Mouse (Mus musculus) granulocyte monocyte progenitor cell, adult 5-6 weeks (primary cell): Measurements from ENCODE around the gene Fxn. TPM values are rescaled to one million over a fixed set of nuclear protein-coding genes. Genes with fewer than 3 reads are reported as not detected.

Experiments
- ATAC-seq: replicated peaks from 2 replicates; pipeline ENCODE4 v1.8.0; 2016; ENCODE audit warnings: mild to moderate bottlenecking, moderate TSS enrichment, inconsistent platforms; ENCODE audit not compliant: poor library complexity, severe bottlenecking
- total RNA-seq, 2 experiments: library from RNA; stranded (forward) in 1 of 2; stranded (reverse) in 1 of 2; fragments of 200-712, 200-1000 nt in 1 of 2; fragments of >200 nt in 1 of 2; fragmentation: Nextera tagmentation in 1 of 2; gene quantifications; 2 replicates each; pipeline ENCODE4 v1.2.3; 2014 to 2017

Gene Fxn
- total RNA-seq (2014; fragmentation: Nextera tagmentation) = 44.6 and 48.1 TPM in 2 replicates
- 11.1 and 14.0 TPM in 2 replicates for total RNA-seq (2017)

DNA sequence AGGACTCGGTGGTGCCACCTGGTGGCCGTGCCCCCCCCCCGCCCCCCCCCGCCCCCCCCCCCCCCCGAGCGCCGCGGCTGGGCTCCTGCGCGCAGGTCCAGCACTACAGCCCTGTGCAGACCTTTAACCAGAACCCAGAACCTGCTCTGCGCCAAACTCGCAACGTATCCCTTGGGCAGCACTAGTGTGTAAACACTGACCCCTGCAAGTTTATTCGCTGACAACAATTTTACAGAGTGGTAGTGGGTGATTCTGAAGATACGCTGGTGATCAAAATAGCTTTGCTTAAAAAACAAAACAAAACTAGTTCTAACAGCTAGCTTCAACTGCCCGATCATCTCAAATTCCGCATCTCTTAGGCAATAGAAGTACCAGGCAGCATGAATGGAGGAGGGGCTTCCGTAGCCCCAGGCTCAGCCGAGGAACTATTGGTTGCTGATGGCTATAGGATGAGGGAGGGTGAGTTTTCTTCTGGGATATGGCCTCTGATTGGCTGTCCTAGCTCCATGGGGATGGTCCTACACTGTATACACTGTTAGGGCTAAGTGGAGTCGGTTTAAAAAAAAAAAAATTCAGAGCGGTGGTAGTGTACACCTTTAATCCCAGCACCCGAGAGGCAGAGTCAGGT is at the start of gene Fxn:
TSS of gene Fxn (minus strand) at position 5 of the 628 bp plus-strand sequence.
- peak; percentile 74 for ATAC-seq

DNA sequence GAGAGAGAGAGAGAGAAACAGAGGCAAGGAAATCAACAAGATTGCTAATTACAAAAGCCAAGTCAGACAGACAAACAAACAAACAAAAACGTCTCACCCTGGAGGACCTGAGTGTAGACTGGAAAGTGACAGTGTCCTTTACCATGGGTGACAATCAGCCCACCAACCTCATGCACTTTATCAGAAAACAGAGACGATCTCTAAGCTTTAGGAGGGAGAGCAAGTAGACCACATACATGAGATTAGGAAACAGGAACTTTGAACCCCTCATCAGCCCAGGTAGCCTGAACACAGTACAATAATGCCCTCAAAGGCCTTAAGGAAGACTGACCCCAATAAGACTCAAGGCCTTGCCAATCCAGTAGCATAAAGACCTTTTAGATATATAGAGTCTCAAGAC is 47.5 kb upstream of the Fxn start:
- no peak for ATAC-seq

DNA sequence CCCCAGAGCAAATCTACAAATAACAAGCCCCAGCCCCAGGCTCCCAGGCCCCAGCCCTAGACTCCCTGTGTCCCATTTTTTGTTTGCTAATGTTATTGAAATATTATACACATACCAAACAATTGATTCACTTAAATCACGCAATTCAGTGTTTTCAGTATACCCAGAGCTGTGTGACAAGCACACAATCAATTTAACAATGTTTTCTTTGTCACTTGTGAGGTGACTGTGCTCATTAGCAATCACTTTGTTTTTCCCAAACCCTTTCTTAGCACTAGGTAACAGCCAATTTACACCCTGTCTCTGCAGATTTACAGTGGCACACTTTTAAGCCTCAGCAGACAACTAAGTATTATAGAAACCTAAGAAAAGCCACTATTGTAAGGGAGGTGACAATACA is 46.6 kb upstream of the Fxn start:
- ATAC-seq = no peak

DNA sequence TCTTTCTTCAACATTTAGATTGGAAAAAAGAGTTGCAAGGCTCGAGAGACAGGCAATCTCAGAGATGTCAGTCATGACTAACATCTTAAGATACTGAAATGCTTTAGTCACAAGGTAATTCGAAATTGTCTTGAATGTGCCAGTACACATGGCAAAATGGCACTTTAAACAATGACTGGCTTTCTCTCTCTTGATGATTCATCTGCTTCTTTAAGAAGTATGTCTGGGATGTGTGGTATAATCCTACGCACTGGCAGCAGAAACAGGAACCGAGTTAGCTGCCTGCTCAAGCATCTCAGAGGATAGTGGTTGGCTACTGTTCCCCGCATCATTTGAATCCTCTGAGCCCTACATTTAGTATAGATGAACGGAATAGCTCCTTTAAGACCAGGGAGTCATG is 45.3 kb upstream of the Fxn start:
- no peak for ATAC-seq

DNA sequence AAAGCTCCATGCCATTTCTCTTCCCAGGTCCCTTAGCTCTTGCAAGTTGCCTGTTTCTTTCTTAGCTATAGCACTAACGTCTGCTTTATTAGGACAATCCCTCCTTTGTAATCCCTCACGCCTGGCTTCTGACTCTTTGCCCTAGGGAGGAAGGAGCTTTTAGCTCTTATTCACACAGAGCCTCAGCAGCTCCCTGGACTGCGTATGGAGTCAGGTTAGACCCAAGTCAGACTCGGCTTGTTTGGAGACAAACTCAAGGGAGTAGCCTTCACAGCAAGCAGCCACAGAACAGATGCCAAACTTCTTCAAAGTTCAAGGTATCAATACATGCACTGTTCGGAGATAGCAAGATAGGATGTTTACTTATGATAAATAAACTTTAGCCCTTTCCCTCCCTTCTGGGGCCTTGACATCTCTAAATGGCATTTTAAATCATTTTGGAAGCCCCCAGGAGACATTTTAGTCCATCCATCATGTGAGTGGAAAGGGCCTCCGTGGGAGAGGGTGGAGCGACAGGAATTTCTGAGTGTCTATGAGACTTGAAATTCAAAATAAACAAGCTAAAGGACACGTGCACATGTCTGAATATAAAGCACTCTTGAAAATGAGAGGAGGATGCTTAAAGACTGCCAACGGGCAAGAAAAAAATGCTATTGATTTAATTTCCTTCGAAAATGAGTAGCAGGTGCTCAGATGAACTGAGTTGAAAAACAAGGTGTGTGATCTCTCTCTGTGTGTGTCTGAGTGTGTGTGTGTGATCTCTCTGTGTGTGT is 43.6 kb upstream of the Fxn start:
- no peak for ATAC-seq

DNA sequence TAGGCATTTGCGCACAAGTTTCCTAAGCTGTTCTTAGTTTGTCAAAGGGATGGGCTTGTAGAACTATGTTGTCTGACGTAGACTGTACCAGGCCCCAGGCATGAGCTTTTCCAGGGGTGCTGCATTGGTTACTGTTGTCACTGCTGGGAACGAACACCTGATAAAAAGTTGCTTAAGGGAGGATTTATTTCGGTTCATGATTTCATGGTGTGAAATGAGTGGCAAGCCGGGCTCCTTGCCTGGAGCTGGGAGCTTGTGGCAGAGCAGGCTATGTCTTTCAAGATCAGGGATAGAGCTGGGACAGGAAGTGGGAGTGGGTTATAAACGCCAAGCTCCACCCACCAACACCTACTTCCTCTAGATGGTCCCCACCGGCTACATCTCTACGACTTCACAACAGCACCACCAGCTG is 41.5 kb upstream of the Fxn start:
- no peak for ATAC-seq

DNA sequence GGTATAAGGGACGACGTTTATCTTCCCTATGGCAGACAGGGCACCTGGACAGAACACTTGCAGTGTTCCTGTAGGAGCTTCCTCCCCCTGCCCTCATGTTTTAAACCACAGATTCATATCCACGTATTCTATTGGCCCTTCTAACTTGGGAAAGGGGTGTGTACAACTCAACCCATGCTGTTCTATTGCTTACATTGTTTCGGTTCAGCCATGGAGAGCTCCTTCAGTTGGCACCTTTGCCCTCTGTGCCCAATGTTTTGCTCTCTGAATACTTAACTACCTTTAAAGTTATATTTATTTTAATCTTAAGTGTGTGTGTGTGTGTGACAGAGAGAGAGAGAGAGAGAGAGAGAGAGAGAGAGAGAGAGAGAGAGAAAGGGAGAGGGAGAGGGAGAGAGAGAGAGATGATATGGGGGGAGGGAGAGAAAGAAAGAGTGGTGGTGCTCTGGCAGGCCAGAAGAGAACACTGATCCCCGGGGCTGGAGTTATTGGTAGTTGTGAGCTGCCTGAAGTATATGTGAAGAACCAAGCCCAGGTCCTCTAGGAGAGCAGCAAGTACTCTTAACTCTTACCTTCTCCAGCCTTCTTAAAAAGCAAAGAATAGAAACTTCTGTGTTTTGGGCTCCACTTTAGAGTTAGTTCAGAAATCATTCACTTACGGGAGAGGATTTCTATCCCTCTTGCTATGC is 41.0 kb upstream of the Fxn start:
- no peak for ATAC-seq

DNA sequence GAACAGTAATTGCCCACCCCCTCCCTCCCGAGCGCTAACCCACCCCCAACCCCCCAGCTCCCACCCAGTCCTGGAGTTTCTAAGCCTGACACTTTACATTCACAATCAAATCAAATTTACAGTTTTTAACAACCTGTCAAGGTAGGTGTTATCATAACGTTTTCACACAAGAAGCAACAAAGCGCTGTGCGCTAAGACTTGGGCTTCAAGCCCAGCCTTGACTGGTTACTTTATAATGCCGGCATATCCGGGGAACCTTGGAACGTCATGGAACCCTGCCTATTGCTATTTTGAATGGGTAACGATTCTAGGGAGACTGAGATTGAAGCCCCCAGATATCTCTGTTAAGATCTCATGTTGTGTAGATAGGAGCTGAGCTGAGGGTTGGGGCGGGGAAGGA is 37.8 kb upstream of the Fxn start:
- ATAC-seq = no peak

DNA sequence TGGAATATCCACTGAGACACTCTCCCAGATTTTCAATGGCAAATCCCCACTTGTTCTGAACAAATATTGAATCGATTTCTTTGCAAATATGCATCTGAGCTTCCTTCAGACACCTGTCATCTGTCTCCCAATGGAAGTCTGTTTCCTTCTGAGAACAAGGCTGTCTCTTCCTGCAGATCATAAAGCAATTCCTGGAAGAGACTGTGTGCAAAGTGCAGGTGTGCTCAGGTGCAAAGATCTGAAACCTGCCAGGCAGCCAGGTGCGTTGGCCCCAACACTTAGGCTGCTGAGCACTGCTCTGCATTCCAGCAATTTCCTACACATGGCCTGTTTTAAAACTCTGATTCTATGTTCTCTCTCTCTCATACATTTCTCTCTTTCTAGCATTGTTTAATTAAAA is 37.3 kb upstream of the Fxn start:
- no peak for ATAC-seq

DNA sequence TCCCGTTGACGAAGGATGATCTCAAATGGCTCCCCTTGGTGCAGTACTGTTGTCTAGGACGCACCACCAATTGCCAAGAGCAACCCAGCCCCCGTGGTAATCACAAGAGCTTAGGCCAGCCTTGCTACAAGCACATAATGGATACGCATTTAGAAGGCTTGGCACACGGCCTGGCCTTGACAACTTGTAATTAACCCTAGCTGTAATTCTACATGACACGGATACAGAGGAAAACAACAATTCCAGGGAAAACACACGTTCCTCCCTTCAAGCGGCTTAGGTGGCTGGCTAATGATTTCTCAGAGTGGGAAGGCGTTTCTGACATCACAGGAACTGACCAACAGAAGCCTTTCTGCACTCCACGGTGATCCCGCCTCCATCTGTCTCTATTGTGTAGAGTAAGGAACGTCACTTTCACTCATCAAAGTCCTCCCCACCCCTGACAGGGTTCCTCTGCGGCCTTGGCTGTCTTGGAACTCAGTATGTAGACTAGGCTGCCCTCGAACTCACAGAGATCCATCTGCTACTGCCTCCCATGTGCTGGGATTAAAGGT is 36.7 kb upstream of the Fxn start:
- no peak for ATAC-seq

DNA sequence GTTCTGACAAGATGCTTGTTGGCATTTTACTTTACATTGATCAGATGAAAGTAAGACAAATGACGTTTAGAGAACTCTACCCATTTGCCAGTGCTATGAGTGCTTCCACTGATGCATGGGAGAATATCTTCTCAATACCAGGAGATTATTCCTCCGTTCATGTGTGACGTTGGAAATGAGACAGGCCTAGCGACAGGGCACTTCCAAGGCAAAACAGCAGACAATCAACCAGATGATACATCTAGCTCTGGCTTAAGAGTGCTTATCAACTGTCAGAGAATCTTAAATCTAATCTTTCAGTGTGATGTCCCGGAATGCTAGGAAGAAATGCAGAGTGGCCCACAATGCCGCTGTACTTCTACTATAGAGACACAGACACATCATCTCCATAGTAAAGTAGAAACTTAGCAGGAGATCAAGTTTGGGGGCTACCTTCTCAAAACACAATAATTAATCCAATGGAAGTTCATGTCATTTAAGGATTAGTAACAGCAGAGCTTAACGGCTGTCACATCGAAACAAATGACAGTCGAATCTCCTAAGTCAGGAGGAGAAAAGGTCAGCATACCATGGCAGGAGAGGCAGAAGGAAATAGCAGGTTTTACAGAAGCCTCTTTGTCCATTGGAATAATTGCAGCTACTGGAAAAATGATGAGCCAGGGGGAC is 35.8 kb upstream of the Fxn start:
- ATAC-seq = no peak

DNA sequence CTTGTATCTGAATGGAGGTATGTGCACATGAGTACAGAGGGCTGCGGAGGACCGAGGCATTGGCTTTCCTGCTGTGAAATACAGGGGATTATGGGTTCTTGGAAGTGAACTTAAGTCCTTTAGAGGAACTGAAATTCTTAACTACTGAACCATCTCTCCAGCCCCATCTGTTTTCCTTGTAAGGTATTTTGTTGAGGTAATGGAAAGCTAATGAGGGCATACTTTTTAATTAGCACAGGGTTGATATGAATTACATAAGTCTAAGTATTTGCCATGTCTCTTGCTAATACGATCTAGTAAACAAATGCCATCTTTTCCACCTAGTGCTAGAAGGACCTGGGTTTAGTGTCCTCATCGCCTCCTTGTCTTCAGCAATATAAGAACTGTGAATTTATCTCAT is 34.8 kb upstream of the Fxn start:
- ATAC-seq = no peak

DNA sequence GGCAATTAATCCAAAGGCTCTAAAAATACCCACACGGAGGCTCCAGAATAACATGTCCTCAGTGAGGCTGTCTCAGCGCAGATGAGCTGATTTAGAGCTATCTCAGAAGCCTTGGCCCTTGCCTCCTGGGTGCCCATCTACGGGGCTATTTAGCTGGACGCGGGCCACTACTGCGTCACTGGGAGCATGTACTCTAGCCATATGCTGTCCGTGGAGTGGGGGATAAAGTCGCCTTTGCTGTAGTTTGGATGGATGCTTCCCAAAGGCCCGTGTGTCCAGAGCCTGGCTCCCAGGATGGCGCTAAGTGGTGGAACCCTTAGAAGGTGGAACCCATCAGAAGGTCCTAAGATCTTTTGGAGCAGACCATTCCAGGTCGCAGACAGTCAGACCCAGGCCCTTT is 34.3 kb upstream of the Fxn start:
- no peak for ATAC-seq

DNA sequence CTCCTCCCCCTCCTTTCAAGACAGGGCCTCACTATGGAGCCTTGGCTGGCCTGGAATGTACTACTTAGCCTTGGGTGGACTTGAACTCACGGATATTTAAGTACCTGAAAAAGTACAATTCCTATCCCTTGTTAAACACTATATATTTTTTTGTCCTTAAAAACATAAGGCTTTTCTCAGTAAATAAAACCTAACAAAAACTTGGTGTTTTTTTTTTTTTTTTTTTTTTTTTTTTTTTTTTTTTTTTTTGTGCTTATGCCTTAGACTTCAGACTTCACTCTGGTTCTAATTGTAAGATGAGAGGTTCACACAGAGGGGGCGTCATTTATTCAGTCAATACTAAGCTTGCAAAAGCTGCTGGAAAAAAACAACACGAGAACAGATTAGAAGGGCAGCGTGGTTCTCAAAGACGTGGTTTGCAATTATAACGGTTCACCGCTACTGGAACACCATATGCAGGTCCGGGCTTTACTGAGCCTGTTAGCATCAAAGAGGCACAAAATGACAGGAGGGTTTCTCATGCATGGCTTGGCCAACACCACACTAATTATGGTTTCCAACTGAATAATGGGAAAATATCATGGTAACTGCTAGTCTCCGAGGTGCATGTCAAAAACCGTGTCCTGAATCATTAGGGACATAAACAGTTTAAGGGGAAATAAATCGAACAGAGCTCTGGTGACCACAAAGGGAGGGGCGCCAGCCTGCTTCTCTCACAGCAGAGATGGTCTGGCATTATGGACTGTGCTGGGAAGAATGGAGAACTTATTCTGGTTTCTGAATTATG is 32.3 kb upstream of the Fxn start:
- no peak for ATAC-seq

DNA sequence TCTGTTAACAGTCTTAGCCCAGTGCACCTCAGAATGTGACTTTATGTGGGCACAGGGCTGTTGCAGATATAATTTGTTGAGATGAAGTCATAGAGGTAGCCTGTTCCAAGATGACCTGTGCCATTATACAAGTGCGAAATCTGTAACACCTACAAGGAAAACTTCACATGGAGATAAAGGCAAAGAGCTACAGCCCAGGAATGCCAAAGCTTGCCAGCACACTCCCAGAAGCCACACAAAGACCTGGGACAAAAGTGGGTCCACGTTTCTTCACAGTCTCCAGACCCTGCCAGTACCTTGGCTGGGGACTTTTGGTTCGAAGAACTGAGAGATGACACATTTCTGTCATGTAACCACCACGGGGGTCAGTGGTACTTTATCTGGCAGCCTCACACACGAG is 31.6 kb upstream of the Fxn start:
- ATAC-seq = no peak

DNA sequence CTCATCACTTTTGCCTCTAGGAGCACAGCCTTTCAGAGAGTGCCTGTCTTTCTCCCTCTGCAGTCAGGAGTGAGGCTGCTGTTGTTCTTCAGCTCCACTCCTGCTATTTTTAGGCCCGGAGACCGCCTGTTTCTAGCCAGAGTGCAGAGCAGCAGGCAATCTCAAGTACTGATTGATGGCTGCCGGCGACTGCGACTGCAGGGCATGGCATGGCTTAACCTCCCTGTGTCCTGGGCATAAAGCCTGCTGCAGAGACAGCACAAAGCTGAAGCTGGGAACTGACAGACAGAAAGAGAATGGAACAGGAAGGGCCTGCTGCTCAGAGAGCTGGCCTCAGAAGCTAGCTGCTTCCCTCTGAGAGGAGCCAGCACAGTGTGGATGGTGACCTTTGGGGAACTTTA is 27.9 kb upstream of the Fxn start:
- ATAC-seq = no peak

DNA sequence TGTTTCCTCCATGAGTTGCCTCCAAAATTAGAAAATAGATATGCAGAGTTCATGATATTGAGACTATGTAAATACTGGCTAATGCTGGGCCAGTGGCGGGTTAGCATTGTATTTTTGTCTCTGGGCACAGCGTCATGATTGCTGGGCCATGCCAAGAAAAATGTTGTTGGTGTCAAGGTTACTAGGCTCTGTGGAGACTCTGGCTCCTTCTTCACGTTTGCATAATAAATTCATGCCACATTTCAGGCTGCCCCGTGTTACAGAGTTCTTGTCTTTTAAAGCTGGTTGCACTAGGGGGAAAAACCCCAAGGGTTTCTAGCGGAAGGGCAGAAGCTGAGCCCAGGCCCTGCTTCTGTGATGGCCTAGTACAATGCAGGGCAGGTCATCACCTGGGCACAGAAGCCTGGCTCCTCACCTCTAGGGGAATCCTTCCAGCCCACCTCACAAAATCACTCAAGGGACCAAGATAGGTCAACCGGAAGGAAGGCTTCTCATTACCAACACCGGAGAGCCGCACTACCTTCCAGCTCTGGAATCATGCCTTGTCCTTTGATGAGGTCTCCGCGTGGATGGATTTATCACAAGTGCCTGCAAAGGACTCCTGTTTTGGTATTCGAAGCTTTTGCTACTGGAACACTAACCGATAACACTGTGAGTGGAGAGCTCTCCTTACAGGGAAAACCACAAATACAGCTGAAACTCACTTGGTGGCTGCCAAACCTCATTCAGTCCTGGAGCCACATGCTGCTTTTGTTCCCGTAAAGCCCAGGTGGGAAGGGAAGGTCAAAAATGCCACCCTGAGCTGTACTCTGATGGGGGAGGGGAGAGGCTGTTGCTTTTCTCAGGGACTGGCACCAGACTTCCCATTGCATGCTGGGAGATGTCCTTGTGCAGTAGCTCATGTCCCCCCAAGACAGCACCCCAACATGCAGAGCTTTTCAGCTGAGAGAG is 27.1 kb upstream of the Fxn start:
- no peak for ATAC-seq

DNA sequence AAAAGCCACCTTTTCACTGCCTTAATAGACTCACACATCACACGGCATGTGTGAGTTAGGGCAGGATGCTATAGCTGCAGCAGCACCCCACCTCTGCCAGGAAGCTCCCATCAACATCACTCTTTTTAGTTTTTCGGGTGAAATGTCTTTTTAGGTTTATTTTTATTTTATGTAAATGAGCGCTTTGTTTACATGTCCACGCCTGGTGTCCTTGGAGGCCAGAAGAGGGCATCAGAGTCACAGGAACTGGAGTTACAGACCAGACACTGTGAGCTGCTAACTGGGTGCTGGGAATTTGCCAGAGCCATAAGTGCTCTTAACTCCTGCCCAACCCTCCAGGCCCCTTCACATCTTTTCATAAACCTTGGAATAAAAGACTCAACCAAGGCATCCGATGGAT is 25.9 kb upstream of the Fxn start:
- no peak for ATAC-seq

DNA sequence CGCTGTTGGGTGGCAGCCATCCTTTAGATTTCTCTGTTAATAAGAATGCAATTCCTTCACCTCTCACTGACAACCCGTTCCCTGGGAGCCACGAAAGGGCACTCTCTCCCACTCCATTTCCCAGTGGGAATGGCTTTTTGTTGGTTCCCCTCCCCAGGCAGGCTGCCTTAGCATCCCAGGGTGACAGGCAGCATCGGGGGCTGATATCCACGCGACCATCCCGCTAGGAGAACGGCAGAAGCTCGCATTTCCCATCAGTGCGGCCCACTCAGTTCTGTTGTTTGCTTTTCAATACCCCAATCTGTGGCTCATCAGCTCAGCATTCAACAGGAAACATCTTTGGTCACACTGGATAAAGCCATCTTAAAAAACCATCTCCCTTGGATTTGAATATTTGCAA is 21.8 kb upstream of the Fxn start:
- no peak for ATAC-seq
